Mouse (Mus musculus) kidney, adult 2 months (tissue): ENCODE measurements at regions not wholly inside any gene's neighbourhood (a gene's known extent, or its start where the extent isn't known, plus 50 kb on each side); places are given as distances from the start of the nearest gene placed in this dataset.

Experiments used
- CTCF ChIP-seq: fragments of 200-500 bp; conservative IDR thresholded peaks from 2 replicates; pipeline ENCODE4 v1.5.1; 2011; ENCODE audit warnings: low read depth, mild to moderate bottlenecking, control low read depth, low read length, moderate library complexity, mixed read lengths; ENCODE audit not compliant: insufficient read depth, insufficient read length
- POLR2A ChIP-seq: fragments of 200-500 bp; IDR thresholded peaks from one replicate; pipeline ENCODE4 v1.6.1; 2011; ENCODE audit warnings: low read depth, low read length, control low read depth

DNA sequence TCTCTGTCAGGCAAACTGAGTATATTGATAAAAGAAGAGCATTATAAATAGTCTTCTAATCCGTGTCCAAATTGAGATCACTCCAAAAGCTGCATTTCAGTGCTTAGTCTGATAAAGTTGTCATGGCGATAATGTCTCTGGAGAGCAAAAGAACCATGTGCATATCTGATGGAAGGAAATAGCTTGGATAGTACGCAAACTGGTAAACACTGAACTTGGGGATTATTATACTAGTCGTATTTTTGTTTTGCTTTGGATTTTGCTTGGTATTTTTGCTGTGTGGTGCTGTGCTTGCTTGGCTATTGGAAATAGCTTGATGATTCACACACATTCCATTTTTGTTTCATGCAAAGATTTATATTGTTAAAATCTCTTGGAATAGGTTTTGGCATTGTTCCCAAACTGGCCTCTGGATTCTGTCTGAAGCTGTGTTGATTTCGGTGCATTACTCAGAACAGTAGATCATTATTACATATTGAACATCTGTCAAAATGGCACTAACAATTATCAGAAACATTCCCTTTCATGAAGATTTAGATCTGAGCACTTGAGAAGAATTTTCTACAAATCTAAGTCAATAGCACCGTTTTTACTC, 510.8 kb downstream of the Sqor start:
- TF ChIP-seq CTCF (no peak), POLR2A (no peak)
